Mouse (Mus musculus): ENCODE results near the gene Fhl2. TPM values are rescaled to one million over a fixed set of nuclear protein-coding genes. Genes with fewer than 3 reads are reported as not detected.

Gene Fhl2
- polyA plus RNA-seq, 1 experiment from 2014 or later = 2.4 TPM

DNA sequence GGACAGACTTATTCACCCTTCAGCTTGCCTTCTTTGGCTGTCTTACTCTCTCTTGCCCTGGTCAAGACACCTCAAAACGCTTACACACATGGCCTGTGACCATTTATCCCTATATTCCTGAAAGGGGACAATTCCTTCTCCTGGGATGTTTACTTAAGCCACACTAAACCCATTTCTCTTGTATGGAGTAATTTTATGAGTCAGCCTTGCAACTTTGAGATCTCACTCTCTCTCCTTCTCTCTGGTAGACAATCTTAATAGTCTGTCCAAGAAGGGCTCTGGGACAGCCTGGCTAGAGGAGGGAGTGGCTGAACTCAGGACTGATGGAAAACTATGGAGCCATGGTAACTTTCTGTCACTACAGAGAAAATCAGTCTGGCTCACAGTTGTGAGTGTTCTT lies 27.1 kb downstream of the Fhl2 start:
- WGBS (ENCODE audit: insufficient replicate concordance) = 69% methylated on average over 1 of the region's 1 CpGs
- TF ChIP-seq CTCF (IDR thresholded peaks at IDR 0.05; ENCODE audit: low read depth) = no peak
- no peak for TF ChIP-seq EP300 (IDR thresholded peaks at IDR 0.05; ENCODE audit: low read depth)
- Histone ChIP-seq H3K4me1 (ENCODE audit: insufficient read depth) (no peaks in the 10 kb centered on the region), H3K36me3 (replicated peaks; ENCODE audit: insufficient read depth, low read length) (no peaks in the 10 kb centered on the region), H3K27ac (ENCODE audit: low read depth) (no peak overlapping the region), H3K4me2 (ENCODE audit: low read depth, low read length) (no peak overlapping the region), H3K27me3 (ENCODE audit: insufficient read depth, low read length) (no peaks in the 10 kb centered on the region), H3K9me3 (ENCODE audit: low read length) (no peaks in the 10 kb centered on the region), H3K9ac (replicated peaks) (no peak overlapping the region), H3K4me3 (ENCODE audit: low read depth, low read length) (no peak overlapping the region)
- ATAC-seq (no peak), DNase-seq (no peak)

- H3K4me1 ChIP-seq (ENCODE audit: insufficient read depth) = no peaks in the 10 kb centered on the region
- no peak overlapping the region for H3K4me2 ChIP-seq (ENCODE audit: low read depth, low read length)
- WGBS (ENCODE audit: insufficient replicate concordance) = 68% methylated on average over 7 of the region's 7 CpGs
- DNase-seq (no peak), ATAC-seq (no peak)
- no peaks in the 10 kb centered on the region for H3K36me3 ChIP-seq (replicated peaks; ENCODE audit: insufficient read depth, low read length)
- no peak overlapping the region for H3K4me3 ChIP-seq (ENCODE audit: low read depth, low read length)
- H3K27ac ChIP-seq (ENCODE audit: low read depth) = no peak overlapping the region
- H3K27me3 ChIP-seq (ENCODE audit: insufficient read depth, low read length) = peaks cover 1% of the 10 kb centered on the region; the same call in 1 of the 2 replicates
- TF ChIP-seq CTCF (IDR thresholded peaks at IDR 0.05; ENCODE audit: low read depth) (no peak), EP300 (IDR thresholded peaks at IDR 0.05; ENCODE audit: low read depth) (no peak)
- H3K9me3 ChIP-seq (ENCODE audit: low read length) = no peaks in the 10 kb centered on the region
- no peak overlapping the region for H3K9ac ChIP-seq (replicated peaks)
These were observed 27.6 kb downstream of the Fhl2 start for GRCm38 (mm10) chr1:43169227-43169626.

DNA sequence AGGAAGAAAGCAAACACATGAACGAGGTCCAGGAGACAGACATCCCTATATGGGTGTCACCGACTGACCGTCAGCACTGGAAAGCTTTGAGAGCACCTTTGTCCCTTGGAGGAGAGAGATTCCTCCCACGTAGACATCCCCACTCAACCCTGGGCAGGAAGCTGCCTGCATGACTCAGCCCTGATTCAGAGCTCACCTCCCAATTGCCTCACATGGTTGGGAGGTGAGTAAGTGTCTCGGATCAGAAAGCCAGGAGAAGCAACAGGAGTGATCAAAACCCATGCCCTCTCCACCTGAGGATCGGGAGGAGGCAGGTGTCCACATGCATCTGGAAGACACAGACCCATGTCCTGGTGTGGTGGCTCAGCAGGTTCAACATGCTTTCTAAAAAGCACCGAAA lies 28.2 kb downstream of the Fhl2 start:
- Histone ChIP-seq H3K9me3 (ENCODE audit: low read length) (no peaks in the 10 kb centered on the region), H3K36me3 (replicated peaks; ENCODE audit: insufficient read depth, low read length) (no peaks in the 10 kb centered on the region), H3K4me2 (ENCODE audit: low read depth, low read length) (no peak overlapping the region), H3K4me1 (ENCODE audit: insufficient read depth) (peaks cover 3% of the 10 kb centered on the region), H3K9ac (replicated peaks) (no peak overlapping the region), H3K4me3 (ENCODE audit: low read depth, low read length) (no peak overlapping the region), H3K27ac (ENCODE audit: low read depth) (no peak overlapping the region), H3K27me3 (ENCODE audit: insufficient read depth, low read length) (peaks cover 7% of the 10 kb centered on the region)
- 58% methylated on average over 7 of the region's 7 CpGs for WGBS (ENCODE audit: insufficient replicate concordance)
- TF ChIP-seq EP300 (IDR thresholded peaks at IDR 0.05; ENCODE audit: low read depth) (no peak), CTCF (IDR thresholded peaks at IDR 0.05; ENCODE audit: low read depth) (no peak)
- no peak for DNase-seq
- no peak for ATAC-seq

GRCm38 (mm10) chr1:43168026-43168425 lies 28.8 kb downstream of the Fhl2 start:
- 55% methylated on average over 5 of the region's 5 CpGs for WGBS (ENCODE audit: insufficient replicate concordance)
- H3K9me3 ChIP-seq (ENCODE audit: low read length) = no peaks in the 10 kb centered on the region

GRCm38 (mm10) chr1:43164582-43164981 lies 32.2 kb downstream of the Fhl2 start:
- H3K9me3 ChIP-seq (ENCODE audit: low read length) = no peaks in the 10 kb centered on the region
- 75% methylated on average over 5 of the region's 5 CpGs for WGBS (ENCODE audit: insufficient replicate concordance)
- H3K27me3 ChIP-seq (ENCODE audit: insufficient read depth, low read length) = peaks cover 14% of the 10 kb centered on the region
- TF ChIP-seq EP300 (IDR thresholded peaks at IDR 0.05; ENCODE audit: low read depth) (no peak), CTCF (IDR thresholded peaks at IDR 0.05; ENCODE audit: low read depth) (no peak)
- no peaks in the 10 kb centered on the region for H3K36me3 ChIP-seq (replicated peaks; ENCODE audit: insufficient read depth, low read length)
- no peak overlapping the region for H3K9ac ChIP-seq (replicated peaks)
- no peak for ATAC-seq
- no peak overlapping the region for H3K4me3 ChIP-seq (ENCODE audit: low read depth, low read length)
- DNase-seq = no peak
- H3K27ac ChIP-seq (ENCODE audit: low read depth) = no peak overlapping the region
- no peak overlapping the region for H3K4me2 ChIP-seq (ENCODE audit: low read depth, low read length)
- H3K4me1 ChIP-seq (ENCODE audit: insufficient read depth) = peaks cover 7% of the 10 kb centered on the region

More at GRCm38 (mm10) chr1:43168026-43168425, 28.8 kb downstream of the Fhl2 start:
- no peak for TF ChIP-seq EP300 (IDR thresholded peaks at IDR 0.05; ENCODE audit: low read depth)
- no peak for TF ChIP-seq CTCF (IDR thresholded peaks at IDR 0.05; ENCODE audit: low read depth)
- H3K27me3 ChIP-seq (ENCODE audit: insufficient read depth, low read length) = peaks cover 13% of the 10 kb centered on the region
- no peak overlapping the region for H3K27ac ChIP-seq (ENCODE audit: low read depth)
- ATAC-seq = no peak
- H3K4me2 ChIP-seq (ENCODE audit: low read depth, low read length) = no peak overlapping the region
- H3K4me1 ChIP-seq (ENCODE audit: insufficient read depth) = peaks cover 7% of the 10 kb centered on the region
- H3K9ac ChIP-seq (replicated peaks) = no peak overlapping the region
- DNase-seq = no peak
- no peaks in the 10 kb centered on the region for H3K36me3 ChIP-seq (replicated peaks; ENCODE audit: insufficient read depth, low read length)
- H3K4me3 ChIP-seq (ENCODE audit: low read depth, low read length) = no peak overlapping the region

DNA sequence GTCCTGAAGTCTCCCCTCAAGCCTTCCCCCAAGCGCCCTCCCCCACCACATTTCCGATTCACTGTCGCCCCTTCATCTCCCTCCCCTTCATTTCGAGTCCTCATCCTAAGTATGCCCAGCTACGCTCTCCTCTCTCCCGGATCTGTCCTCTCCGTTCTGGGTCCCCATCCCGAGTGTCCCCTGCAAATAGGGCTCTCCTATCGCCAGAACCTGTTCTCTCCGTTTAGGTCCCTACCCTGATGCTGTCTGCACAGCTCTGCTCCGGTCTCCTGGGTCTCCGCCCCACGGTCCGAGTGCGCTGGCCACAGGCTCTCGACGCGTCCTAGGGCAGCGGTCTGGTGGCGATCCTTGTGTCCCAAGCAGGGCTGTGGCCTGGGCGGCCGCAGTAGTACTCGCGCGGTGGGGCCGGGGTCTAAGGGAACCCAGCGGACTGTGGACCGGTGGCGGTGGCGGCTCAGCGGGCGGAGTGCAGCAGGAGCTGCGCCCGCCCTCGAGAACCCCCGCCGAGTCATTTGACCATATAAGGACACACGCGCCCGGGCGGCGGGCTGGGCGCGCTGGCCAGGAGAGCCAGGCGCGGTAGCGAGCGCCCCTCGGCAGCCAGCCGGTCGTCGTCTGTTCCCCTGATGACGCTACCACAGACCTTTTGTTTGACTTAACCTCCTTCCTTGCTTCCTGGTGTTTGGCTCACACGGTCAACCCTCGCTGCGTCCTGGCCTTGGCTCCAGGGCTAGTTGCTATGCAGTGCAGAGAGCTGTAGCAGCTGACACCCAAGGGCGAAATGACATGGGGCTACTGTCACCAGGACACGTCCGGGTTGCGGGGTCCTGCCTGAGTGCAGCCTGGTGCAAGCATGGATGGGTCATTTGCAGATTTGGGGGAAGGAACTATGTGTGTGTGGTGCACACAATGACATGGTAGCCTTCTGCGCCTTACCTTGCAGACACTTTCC lies 33.0 kb downstream of the Fhl2 start:
- no peak overlapping the region for H3K27ac ChIP-seq (ENCODE audit: low read depth)
- peak; percentile 41 for DNase-seq
- WGBS (ENCODE audit: insufficient replicate concordance) = 4% methylated on average over 56 of the region's 61 CpGs
- H3K9ac ChIP-seq (replicated peaks) = no peak overlapping the region; the same call in 1 of the 2 replicates
- no peaks in the 10 kb centered on the region for H3K9me3 ChIP-seq (ENCODE audit: low read length)
- no peak for ATAC-seq
- peaks cover 7% of the 10 kb centered on the region for H3K4me1 ChIP-seq (ENCODE audit: insufficient read depth)
- H3K27me3 ChIP-seq (ENCODE audit: insufficient read depth, low read length) = peaks cover 14% of the 10 kb centered on the region
- TF ChIP-seq CTCF (IDR thresholded peaks at IDR 0.05; ENCODE audit: low read depth) = no peak
- no peak for TF ChIP-seq EP300 (IDR thresholded peaks at IDR 0.05; ENCODE audit: low read depth)
- H3K4me3 ChIP-seq (ENCODE audit: low read depth, low read length) = peak overlapping the region; percentile 56
- H3K36me3 ChIP-seq (replicated peaks; ENCODE audit: insufficient read depth, low read length) = no peaks in the 10 kb centered on the region
- H3K4me2 ChIP-seq (ENCODE audit: low read depth, low read length) = peak overlapping the region; percentile 78

Measured in liver, postnatal 0 days (tissue).